Mouse (Mus musculus) cortical plate, adult 2 months (tissue): ENCODE measurements around the gene Gm11096. TPM values are rescaled to one million over a fixed set of nuclear protein-coding genes. Genes with fewer than 3 reads are reported as not detected.

Experiments
- H3K27ac ChIP-seq: fragments of 200-500 bp; 2 replicates; pipeline ENCODE4 v1.5.1; 2012; ENCODE audit warnings: low read length, control low read depth, inconsistent platforms; ENCODE audit not compliant: insufficient read depth
- H3K4me1 ChIP-seq: fragments of 200-500 bp; 2 replicates; pipeline ENCODE4 v1.6.1; 2011; ENCODE audit warnings: low read length; ENCODE audit not compliant: control insufficient read depth, insufficient read depth
- H3K4me3 ChIP-seq: fragments of 200-500 bp; 2 replicates; pipeline ENCODE4 v1.5.1; 2011; ENCODE audit warnings: mild to moderate bottlenecking, low read length, control low read depth; ENCODE audit not compliant: insufficient read depth
- CTCF ChIP-seq: fragments of 200-500 bp; IDR thresholded peaks from 2 replicates; pipeline ENCODE4 v1.5.1; 2011; ENCODE audit warnings: mild to moderate bottlenecking, control low read depth, low read length; ENCODE audit not compliant: insufficient read depth; ENCODE audit errors: extremely low read depth
- POLR2A ChIP-seq: fragments of 200-500 bp; IDR thresholded peaks from 2 replicates; pipeline ENCODE4 v1.6.1; 2011; ENCODE audit warnings: mild to moderate bottlenecking, low read length, control low read depth; ENCODE audit not compliant: insufficient read depth; ENCODE audit errors: extremely low read depth
- polyA plus RNA-seq: library from polyadenylated mRNA; depleted of rRNA; stranded (reverse); fragments of >200 nt; gene quantifications from 2 replicates; pipeline ENCODE4 v1.2.3, GENCODE M21; 2012; rRNA removed

Gm11096 gene
- not detected in 2 replicates for polyA plus RNA-seq

DNA sequence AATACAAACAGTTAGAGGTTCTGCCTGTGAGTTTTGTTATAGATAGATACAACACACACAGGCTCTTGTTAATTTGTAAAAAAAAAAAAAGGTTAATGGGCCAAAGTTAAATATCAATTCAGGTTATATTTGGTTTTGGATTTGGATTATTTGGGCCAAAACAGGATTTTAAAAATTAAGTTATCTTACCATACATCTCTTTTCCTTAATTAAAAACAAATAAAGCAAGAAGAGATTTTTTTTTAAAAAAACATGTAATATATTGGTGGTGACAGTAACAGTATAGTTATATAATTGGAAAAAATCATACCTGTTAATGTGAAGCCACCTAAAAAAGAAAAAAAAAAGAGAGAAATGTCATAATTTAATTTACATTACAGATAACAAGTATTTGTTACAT lies at the start of gene Gm11096:
Gene Gm11096, plus strand, starts transcription at position 301 of the 400 bp plus-strand sequence.
- Histone ChIP-seq H3K4me1 (no peaks in the 10 kb centered on the region), H3K4me3 (no peak within 1 kb of the TSS), H3K27ac (no peak within 1 kb of the TSS)
- no peak for TF ChIP-seq POLR2A
- no peak for TF ChIP-seq CTCF

DNA sequence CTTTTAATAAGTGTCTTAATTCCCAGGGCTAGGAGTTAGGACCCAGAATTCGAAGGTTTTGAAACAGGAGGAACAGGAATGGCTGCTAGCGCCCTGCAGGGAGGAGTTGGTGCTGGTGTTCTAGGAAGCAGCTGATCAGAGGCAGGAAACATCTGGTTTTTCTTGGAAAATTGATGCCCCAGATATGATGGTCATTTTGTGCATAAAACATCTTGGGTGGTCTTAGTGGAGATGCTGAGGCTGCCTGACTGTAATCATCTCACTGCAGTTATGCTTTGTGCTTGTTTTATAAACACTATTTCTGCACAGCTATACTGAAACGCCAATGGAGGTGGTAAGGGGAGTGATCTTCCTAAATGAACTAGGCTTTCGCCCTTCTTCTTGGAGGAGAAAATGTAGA lies 48.5 kb upstream of the Gm11096 start:
- no peak overlapping the region for H3K27ac ChIP-seq
- no peak overlapping the region for H3K4me3 ChIP-seq
- TF ChIP-seq CTCF, result no peak
- TF ChIP-seq POLR2A, result no peak
- H3K4me1 ChIP-seq, result no peaks in the 10 kb centered on the region; the same call in 1 of the 2 replicates

DNA sequence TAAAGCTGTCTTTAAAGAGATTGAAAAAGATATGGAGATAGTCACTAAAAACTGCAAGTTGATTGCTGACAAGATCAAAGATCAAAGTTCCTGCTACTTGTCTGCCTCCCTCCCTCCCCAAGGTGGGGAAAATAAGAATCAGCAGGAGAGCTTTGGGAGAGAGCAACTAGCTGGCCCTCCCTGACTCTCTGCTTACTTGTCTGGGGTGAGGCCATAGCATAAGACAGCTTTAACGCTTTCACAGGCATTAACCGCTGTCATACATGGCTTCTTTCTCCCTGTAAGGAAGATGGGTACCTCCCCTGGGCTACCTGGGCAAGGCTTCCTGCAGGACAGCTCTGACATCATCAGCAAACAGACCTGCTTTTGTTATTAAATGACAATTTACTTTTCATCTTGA lies 47.4 kb upstream of the Gm11096 start:
- no peak overlapping the region for H3K27ac ChIP-seq
- TF ChIP-seq POLR2A (no peak), CTCF (no peak)
- no peak overlapping the region for H3K4me3 ChIP-seq
- no peaks in the 10 kb centered on the region; the same call in 1 of the 2 replicates for H3K4me1 ChIP-seq

DNA sequence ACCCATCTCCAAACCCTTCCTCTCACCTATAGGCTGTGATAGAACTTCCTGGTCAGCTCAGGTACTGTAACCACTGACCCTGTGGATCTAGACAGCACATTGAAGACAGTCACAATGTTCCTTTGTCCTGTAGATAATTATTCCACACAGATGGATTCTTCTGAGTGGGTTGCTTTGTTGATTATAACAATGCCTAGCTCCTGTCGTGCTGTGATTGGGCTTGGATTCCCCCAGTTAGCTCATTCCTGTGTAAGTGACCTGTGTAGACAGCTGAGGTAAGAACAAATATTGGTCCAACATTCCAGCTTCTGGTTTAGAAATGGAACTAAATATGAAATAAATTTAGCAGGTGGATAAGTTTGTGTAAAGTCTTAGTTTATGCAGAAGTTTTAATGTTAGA lies 44.1 kb upstream of the Gm11096 start:
- H3K4me3 ChIP-seq, result no peak overlapping the region
- TF ChIP-seq CTCF (no peak), POLR2A (no peak)
- H3K27ac ChIP-seq, result no peak overlapping the region
- no peaks in the 10 kb centered on the region; the same call in 1 of the 2 replicates for H3K4me1 ChIP-seq

DNA sequence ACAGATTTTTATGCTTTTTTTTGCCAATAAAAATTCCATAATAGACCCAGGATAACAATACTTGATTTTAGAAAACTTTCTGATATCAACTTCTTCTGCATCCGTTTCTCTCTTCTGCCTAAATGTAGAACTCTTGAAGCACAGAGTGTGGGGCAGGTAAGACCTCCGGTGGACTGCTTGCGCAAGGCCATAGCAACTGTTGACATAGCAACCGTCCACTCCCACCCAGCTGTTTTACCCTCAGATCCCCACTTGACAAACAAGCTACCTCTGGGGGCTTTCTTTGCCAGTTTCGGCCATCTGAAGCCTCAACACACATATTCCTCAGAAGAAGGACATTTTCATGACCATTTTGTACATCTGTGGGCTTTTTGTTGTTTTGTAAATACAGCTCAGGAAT lies 41.2 kb upstream of the Gm11096 start:
- TF ChIP-seq POLR2A, result no peak
- TF ChIP-seq CTCF, result no peak
- Histone ChIP-seq H3K4me1 (peaks cover 3% of the 10 kb centered on the region; the same call in 1 of the 2 replicates), H3K4me3 (no peak overlapping the region), H3K27ac (no peak overlapping the region)

DNA sequence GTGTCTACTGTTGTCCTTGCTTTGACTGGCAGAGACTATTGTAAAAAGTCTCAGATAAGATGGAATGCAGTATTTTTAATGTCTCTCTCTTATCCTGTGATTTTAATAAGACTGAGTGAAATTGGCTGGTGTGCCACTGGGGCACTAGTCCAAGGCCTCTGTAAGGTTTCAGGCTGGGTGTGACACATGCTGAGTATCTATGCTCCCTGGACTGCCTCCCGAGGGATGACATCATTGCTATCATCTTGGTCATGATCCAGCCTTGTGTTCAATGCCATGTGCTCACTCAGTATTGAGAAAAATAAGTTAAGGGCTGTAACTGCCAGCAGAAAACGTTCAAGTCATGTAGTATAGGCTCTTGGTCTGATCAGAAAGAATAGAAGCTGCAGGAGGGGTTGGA lies 38.9 kb upstream of the Gm11096 start:
- H3K4me3 ChIP-seq, result no peak overlapping the region
- TF ChIP-seq CTCF (no peak), POLR2A (no peak)
- 0 out of 2 replicates have a peak, but pooled peaks cover 3% of the 10 kb centered on the region for H3K4me1 ChIP-seq
- no peak overlapping the region for H3K27ac ChIP-seq

DNA sequence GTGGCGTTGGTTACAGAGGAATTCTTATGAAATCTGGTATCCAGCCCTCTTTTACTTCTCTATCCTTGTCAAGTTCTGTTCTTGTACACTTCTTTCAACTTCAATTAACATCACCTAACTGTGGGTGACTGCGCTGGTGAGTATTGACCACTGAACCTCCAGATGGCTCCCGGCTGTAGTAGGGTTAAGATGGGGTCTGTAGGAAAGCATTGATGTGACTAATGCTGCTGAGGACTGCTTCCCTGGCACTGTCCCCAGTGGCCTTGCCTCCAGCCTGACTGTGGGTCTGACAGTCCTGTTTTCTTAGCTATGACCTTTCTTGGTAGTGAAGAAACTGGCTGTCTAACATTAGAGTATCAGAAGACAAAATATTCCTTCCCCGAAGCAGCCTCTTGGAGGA lies 38.4 kb upstream of the Gm11096 start:
- TF ChIP-seq POLR2A, result no peak
- no peak for TF ChIP-seq CTCF
- Histone ChIP-seq H3K27ac (no peak overlapping the region), H3K4me1 (0 out of 2 replicates have a peak, but pooled peaks cover 3% of the 10 kb centered on the region), H3K4me3 (no peak overlapping the region)

DNA sequence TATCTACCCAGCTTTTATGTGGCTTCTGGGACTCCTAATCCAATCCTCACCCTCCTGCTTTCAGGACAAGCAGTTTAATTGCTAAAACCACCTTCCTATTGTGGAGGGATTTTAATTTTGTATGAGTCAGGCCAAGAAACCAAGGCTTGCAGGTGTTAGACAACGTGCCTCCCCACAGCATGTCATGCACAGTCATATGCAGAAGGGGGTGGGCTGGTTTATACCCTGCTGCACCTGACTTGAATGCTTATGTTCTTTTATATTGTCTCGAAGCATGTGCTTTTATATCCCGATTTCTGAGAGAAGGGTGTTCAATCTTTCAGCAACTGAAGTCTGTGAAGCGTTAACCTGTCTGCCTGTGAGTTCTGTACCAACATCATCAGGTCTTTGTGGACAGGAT lies 37.3 kb upstream of the Gm11096 start:
- H3K27ac ChIP-seq, result no peak overlapping the region
- no peak overlapping the region for H3K4me3 ChIP-seq
- TF ChIP-seq CTCF (no peak), POLR2A (no peak)
- H3K4me1 ChIP-seq, result 0 out of 2 replicates have a peak, but pooled peaks cover 3% of the 10 kb centered on the region

DNA sequence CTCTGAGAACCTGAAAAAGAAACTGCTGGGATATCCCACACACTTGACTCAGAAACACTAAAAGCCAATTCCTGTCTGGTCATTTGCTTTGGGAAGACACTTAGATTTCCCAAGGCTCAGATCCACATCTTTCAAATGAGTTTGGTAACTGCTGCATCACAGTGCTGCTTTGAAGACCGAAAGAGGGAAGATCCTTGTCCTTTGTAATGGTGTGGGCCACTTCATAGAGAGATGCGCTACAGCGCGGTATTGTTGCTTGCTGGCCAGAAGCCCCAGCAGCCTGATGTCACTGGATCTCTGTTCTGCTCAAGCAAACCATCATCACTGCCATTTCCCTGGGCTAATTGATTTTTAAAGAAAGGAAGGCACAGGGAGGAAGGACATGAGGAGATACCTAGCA lies 28.8 kb upstream of the Gm11096 start:
- Histone ChIP-seq H3K27ac (peak overlapping the region; percentile 35; the same call in 1 of the 2 replicates), H3K4me1 (no peaks in the 10 kb centered on the region; the same call in 1 of the 2 replicates), H3K4me3 (no peak overlapping the region)
- TF ChIP-seq CTCF (no peak), POLR2A (no peak)

DNA sequence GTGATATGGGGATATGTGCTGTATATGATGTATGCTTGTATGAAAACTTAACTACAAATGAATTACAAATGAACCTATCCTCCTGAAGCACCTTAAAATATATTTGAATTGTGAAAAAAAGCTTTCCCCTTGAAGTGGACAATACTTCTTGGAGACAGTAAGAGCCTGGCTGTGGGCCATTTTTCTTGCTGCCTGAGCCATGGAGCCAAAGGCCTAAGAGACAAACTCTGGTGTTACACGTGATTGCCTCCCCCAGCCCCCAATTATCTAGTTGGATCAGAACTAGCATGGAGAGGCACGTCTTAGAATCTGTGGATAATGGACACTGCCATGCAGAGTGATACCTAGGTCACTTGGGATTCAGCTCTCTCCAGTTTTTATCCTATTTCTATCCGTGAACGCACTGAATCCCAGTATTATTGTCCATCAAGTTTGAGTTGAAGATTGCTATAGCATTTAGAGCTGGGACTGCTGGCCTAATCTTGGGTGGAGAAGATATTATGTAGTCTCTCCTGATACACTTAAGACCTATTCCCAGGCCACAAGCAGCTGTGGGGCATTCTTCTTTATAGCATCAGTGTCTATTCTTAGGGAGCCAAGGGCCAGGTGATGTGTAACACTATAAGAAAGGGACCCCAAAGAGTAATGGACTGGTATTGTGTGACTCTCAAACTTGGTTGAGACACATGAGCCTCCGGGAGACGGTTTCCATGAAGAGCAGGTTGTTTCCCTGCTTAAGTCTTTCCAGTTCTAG lies 25.0 kb upstream of the Gm11096 start:
- no peaks in the 10 kb centered on the region; the same call in none of the 2 replicates for H3K4me1 ChIP-seq
- H3K27ac ChIP-seq, result no peak overlapping the region
- no peak overlapping the region for H3K4me3 ChIP-seq
- TF ChIP-seq POLR2A (no peak), CTCF (no peak)
